Mouse (Mus musculus) forelimb bud, embryonic 11.5 days (tissue): ENCODE measurements around the gene Asb13.

Source experiments
- DNase-seq: peaks from one replicate; pipeline ENCODE4 v3.0.0-alpha.2; 2012; ENCODE audit warnings: low read depth, low spot score

Asb13 gene

GRCm38 (mm10) chr13:3633895-3634811, at the start of gene Asb13:
TSS of gene Asb13 (plus strand) at chr13:3634032.
- DNase-seq, result peak; percentile 79

- no peak for DNase-seq
Observed at GRCm38 (mm10) chr13:3590789-3591188, 43.0 kb upstream of the Asb13 start.

GRCm38 (mm10) chr13:3594311-3594710, 39.5 kb upstream of the Asb13 start:
- DNase-seq, result no peak

- DNase-seq, result no peak
Observed at GRCm38 (mm10) chr13:3596232-3596631, 37.6 kb upstream of the Asb13 start.

GRCm38 (mm10) chr13:3609780-3610117, 24.1 kb upstream of the Asb13 start:
- no peak for DNase-seq

- DNase-seq, result peak; percentile 31
Observed at GRCm38 (mm10) chr13:3610118-3610794, 23.6 kb upstream of the Asb13 start.

GRCm38 (mm10) chr13:3610795-3611438, 22.9 kb upstream of the Asb13 start, which contains the start of gene Fam208b:
TSS of gene Fam208b (minus strand) at chr13:3611108.
- DNase-seq, result peak; percentile 98

- no peak for DNase-seq
Observed at GRCm38 (mm10) chr13:3627139-3627538, 6.7 kb upstream of the Asb13 start.

- DNase-seq, result no peak
Observed at GRCm38 (mm10) chr13:3628102-3628501, 5.7 kb upstream of the Asb13 start.

- DNase-seq, result no peak
Observed at GRCm38 (mm10) chr13:3632551-3632950, 1.3 kb upstream of the Asb13 start.

GRCm38 (mm10) chr13:3633131-3633530, 701 bp upstream of the Asb13 start:
- DNase-seq, result no peak

GRCm38 (mm10) chr13:3635076-3635475, 1.2 kb downstream of the Asb13 start:
- no peak for DNase-seq

- DNase-seq, result no peak
Observed at GRCm38 (mm10) chr13:3636797-3637196, 3.0 kb downstream of the Asb13 start.

- DNase-seq, result peak; percentile 40
Observed at GRCm38 (mm10) chr13:3642049-3642448, 8.2 kb downstream of the Asb13 start.

GRCm38 (mm10) chr13:3642538-3642937, 8.7 kb downstream of the Asb13 start:
- no peak for DNase-seq

- no peak for DNase-seq
Observed at GRCm38 (mm10) chr13:3644871-3645270, 11.0 kb downstream of the Asb13 start.

- DNase-seq, result no peak
Observed at GRCm38 (mm10) chr13:3645919-3646318, 12.1 kb downstream of the Asb13 start.

GRCm38 (mm10) chr13:3646566-3646965, 12.7 kb downstream of the Asb13 start:
- no peak for DNase-seq

- no peak for DNase-seq
Observed at GRCm38 (mm10) chr13:3650569-3650968, 16.7 kb downstream of the Asb13 start.

- no peak for DNase-seq
Observed at GRCm38 (mm10) chr13:3654432-3654831, 20.6 kb downstream of the Asb13 start.

GRCm38 (mm10) chr13:3659163-3660160, 25.6 kb downstream of the Asb13 start:
- DNase-seq, result no peak
